Mouse (Mus musculus): ENCODE data around the gene Efcab12.

The Efcab12 gene

GRCm38 (mm10) chr6:115791842-115792686, 46.1 kb downstream of the Efcab12 start:
- peak in 1 of 2 experiments; percentile 43 for DNase-seq (ENCODE audit: low spot score in 2 of 2)

GRCm38 (mm10) chr6:115791016-115791415, 47.2 kb downstream of the Efcab12 start:
- no peak for DNase-seq (ENCODE audit: low spot score in 2 of 2)

- no peak for DNase-seq (ENCODE audit: low spot score in 2 of 2)
Measured at GRCm38 (mm10) chr6:115782781-115783180, 55.4 kb downstream of the Efcab12 start.

- DNase-seq (ENCODE audit: low spot score in 2 of 2) = no peak
Measured at GRCm38 (mm10) chr6:115776363-115776762, 61.8 kb downstream of the Efcab12 start.

- DNase-seq (ENCODE audit: low spot score in 2 of 2) = no peak
Measured at GRCm38 (mm10) chr6:115775838-115776237, 62.4 kb downstream of the Efcab12 start.

GRCm38 (mm10) chr6:115774501-115774921, 63.7 kb downstream of the Efcab12 start, which contains the start of gene Cand2:
Gene Cand2 (plus strand): TSS chr6:115774538.
- DNase-seq (ENCODE audit: low spot score in 2 of 2) = peak; percentile 47 to 65

- peak in 1 of 2 experiments; percentile 25 for DNase-seq (ENCODE audit: low spot score in 2 of 2)
Measured at GRCm38 (mm10) chr6:115773966-115774413, 64.2 kb downstream of the Efcab12 start.

GRCm38 (mm10) chr6:115772604-115773003, 65.6 kb downstream of the Efcab12 start:
- no peak for DNase-seq (ENCODE audit: low spot score in 2 of 2)

GRCm38 (mm10) chr6:115772201-115772600, 66.0 kb downstream of the Efcab12 start:
- no peak for DNase-seq (ENCODE audit: low spot score in 2 of 2)

GRCm38 (mm10) chr6:115770852-115771251, 67.4 kb downstream of the Efcab12 start:
- no peak for DNase-seq (ENCODE audit: low spot score in 2 of 2)

GRCm38 (mm10) chr6:115770059-115770670, 68.0 kb downstream of the Efcab12 start:
- no peak for DNase-seq (ENCODE audit: low spot score in 2 of 2)

- no peak for DNase-seq (ENCODE audit: low spot score in 2 of 2)
Measured at GRCm38 (mm10) chr6:115768207-115768606, 70.0 kb downstream of the Efcab12 start.

- DNase-seq (ENCODE audit: low spot score in 2 of 2) = no peak
Measured at GRCm38 (mm10) chr6:115767357-115767756, 70.9 kb downstream of the Efcab12 start.

GRCm38 (mm10) chr6:115764179-115764578, 74.0 kb downstream of the Efcab12 start:
- peak; percentile 43 to 77 for DNase-seq (ENCODE audit: low spot score in 2 of 2)

GRCm38 (mm10) chr6:115761995-115762756, 76.0 kb downstream of the Efcab12 start, which contains the start of gene Tmem40:
Gene Tmem40 (minus strand): TSS chr6:115762410.
- no peak for DNase-seq (ENCODE audit: low spot score in 2 of 2)

GRCm38 (mm10) chr6:115760982-115761381, 77.2 kb downstream of the Efcab12 start:
- DNase-seq (ENCODE audit: low spot score in 2 of 2) = no peak
